Mouse (Mus musculus) spleen, adult 12 weeks (tissue): ENCODE data around the gene Slc4a1ap.
"Not testable (repeated sequence)": the region's sequence is repeated elsewhere in the genome, so short reads cannot be mapped to it uniquely, and the experiment has no call there.

Experiments used
- DNase-seq: peaks from one replicate; pipeline ENCODE4 v3.0.0; 2022; ENCODE audit warnings: low spot score

The Slc4a1ap gene

DNA sequence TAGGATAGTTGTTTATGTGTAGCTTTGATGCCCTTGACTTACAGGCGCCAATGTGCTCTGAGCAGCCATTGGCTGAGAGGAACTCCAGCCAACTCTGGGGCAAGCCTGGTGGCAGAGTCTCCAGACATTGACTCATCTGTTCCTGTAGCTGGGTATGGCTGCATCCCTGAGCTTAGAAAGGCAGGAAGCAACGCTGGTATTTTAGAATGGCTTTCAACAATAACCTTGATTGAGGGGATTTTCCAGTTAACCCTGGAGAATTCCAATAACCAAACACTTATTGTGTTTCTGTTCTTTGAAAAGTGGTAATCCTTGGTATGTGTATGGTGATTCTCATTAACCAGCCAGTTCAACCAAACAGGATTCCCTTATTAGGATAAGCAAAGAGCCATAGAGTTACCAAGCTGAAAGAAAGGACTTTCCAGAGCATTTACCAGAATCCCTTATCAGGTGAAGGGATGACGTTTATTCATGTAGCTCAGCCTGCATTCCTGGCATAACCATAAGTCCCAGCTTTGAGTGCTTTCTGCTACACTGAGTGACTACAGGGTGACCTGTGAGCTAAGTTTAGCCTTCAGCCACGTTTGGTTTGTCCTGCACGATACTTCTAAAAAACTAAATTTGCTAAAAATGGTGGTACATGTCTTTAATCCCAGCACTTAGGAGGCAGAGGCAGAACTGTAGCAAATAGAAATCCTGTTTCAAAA, 41.3 kb downstream of the Slc4a1ap start:
- DNase-seq = no peak

DNA sequence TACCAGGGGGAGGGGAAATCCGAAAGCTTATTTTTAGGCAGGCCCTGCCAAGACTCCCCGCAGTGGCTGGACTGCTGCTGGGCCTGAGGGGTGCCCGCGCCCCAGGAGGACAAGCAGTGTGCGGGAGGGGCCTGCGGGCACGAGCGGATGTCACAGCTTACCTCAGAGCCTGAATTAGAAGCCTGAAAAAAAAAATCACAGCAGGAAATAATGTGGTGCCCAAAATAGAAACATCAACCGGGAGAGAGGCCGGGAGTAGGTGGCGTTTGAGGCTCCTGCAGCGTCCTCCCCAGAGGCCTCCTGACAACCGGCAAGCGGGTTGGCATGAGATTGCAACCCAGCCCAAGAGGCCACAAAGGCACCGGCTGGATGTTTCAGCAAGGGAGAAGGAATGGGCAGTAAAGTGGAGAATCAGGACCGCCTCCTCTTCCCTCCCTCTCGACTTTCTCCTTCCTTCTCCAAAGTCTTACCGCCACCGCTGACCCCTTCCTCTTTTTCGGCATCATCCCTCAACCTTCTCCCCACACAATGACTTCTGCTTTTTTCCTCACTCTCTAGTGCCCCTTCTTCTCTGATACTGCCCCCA, 44.3 kb downstream of the Slc4a1ap start:
- no peak for DNase-seq

DNA sequence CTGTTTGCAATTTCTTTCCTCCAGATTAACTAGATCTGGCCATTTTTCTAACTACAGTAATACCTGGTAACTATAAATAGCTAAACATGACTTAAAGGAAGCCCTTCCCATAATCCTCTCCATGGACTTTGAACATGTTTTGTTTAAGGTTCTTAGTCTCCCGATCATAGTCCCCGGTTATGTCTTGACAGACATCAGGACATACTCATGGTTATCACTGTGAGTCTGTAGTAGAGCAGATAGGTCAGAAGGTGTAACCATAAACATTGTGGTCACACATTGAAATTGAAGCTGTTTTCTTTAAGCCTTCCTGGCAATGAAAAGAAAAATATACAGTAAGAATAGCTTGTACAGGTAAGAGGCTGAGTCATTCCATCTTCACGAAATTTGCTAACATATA, 46.9 kb downstream of the Slc4a1ap start:
- DNase-seq = no peak

DNA sequence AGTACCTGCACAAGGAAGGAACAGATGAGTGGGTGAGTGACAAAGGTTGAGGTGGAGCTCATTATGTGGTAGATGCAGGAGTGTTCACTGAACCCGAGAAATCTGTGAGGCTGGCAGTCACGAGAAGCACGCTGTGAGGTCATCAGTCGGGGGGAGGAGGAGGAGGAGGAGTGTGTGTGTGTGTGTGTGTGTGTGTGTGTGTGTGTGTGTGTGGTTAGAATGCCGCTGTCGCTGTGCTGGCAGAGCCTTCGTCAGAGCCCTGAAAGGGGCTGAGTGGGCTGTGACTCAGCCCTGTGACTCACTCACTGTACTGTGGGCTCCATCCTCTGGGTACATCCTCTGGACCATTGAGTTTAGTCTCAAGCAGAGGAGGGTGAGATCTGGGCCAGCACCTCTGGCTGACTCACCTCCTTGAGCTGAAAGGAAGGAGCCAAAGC, 49.8 kb downstream of the Slc4a1ap start:
- DNase-seq = no peak

DNA sequence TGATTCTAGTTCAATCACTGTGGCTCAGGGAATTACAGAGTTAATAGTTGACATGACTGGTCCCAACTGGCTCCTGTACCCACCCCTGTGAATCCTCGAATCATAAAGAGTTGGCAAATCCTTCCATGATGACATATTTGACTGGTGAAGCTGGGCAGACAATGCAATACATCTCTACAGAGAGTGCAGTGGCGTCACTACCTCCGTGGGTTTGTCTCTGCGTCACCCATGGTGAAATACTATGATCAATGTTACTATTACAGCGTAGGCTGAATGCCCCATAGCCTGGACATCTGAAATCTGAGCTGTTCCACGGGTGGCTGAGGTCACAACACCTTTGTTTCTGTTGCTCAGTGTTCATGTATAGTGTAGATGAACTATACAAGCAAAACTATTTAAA, 54.5 kb downstream of the Slc4a1ap start:
- no peak for DNase-seq

DNA sequence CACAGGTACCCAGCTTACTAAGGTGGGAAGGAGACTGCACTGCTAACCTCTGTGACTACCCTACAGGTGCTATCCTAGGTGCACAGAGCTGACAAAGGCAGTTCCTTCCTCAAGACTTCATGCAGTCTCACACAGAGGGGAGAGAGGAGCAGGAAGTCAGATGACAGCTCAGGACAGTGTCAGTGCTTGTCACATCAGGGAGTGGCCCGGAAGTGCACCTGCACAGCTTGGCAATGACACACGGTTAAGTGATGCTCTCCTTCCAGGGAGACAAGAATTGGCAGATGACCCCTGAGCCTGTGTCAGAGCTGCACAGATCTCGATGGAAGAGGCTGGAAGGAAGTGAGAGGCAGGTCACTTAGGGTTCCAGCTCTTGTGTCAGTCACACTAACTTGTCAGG, 55.1 kb downstream of the Slc4a1ap start:
- no peak for DNase-seq

DNA sequence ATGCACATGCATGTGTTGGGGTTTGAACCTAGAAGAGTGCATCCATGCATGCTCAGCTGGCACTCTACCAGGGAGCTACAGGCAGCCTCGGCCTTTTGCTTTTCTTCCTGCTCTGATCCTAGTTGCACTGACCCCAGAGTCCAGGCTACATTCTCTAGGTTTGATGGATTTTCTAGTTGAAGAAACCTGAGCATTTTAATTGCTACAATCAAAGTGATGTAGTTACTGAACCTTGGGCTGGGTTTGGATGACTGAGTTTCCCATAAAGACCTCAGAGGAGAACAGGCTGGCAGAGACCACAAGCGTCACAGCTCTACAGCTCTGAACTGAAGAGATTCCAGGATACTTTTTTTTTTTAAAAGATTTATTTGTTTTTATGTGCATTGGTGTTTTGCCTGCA, 56.5 kb downstream of the Slc4a1ap start:
- no peak for DNase-seq

DNA sequence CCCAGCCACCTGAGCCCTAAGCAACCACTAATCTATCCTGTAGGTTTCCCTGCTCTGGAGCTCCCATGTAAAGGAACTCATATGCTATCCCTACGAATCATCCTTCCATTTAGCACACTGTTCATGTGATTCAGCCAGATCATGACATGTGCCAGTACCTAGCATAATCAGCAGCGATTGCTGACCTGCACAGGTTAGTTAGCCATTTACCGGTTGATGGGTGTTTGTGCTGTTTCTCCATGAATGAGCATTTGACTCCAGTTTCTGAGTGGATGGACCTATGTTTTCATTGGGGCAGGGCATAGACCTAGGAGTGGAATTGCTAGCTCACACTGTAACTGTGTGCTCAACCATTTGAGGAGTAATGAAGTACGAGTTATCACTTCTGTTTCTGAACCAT, 58.7 kb downstream of the Slc4a1ap start:
- no peak for DNase-seq

DNA sequence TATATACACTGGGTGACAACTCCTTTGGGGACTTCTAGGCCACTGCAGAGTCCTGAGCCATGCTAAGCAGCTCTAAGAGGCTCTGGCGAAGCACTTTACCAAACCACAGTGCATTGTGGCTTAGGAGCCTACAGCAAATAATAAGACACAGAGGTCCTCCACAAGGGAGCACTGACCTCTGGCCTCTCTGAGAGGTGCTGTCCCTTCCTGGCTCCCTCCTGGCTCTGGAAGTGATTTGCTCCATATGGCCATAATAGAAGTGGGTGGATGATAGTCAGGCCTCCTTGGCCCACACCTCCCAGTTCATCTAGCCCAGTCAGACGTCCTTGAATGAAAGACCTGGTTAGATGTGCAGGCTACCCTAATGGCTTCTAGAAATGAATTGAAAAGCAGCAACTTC, 61.2 kb downstream of the Slc4a1ap start:
- DNase-seq = no peak

DNA sequence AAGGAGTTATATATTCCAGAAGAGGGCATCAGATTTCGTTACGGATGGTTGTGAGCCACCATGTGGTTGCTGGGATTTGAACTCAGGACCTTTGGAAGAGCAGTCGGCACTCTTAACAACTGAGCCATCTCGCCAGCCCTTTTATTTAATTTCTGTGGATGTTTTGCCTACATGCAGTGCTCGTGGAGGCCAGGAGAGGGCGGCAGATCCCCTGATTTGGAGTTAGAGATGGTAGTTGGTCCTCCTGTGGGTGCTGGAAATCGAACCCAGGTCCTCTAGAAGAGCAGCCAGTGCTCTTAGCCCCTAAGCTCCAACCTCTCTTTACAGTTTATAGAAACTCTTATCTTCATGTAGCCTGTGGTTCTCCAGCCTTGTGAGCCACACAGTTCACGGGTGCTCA, 61.9 kb downstream of the Slc4a1ap start:
- DNase-seq = not testable (repeated sequence)

DNA sequence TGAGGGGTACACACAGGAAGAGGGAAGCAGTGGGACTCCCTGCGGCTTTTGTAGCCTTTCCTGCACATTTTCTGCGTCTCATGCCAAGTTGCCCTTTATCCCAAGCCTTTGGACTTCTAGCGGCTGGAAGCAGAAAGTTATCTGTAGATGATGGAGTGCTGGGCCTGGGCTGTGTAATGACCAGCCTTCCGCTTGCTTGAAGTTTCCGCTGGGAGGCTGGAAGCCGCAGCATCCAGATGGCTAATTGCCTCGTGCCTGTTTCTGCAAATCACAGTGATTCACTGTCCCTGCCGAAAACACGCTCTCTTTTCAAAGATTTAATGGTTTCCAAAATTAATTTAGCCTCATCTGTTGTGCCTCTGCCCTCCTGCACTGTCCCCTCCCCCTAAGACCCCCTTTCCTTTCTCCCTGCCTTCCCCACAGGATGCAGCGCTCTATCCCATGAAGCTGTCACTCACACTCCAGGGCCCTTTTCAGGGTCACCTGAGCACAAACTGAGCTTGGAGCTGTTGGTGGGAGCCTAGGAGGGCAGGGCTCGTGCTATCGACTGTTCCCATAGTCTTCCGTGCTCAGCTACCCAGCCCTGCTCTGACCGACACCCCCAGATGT, 63.0 kb downstream of the Slc4a1ap start:
- no peak for DNase-seq

DNA sequence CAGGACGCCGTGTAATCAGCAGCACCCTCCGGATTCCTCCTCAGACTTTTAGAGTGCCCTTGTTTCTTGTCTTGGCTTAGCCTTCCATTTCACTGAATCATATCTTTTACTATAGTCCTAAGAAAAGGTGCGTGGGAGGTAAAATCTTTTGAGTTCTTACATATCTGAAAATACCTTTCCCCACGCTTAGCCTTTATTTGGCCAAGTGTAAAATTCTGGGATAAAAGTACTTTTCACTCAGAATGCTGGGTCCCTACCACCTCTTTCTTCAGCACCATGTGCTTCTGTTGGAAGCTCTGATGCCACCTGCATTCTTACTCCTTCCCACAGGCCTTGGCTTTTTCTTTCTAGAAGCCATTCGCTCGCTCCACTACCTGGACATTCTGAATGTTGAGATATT, 64.3 kb downstream of the Slc4a1ap start:
- DNase-seq = no peak

DNA sequence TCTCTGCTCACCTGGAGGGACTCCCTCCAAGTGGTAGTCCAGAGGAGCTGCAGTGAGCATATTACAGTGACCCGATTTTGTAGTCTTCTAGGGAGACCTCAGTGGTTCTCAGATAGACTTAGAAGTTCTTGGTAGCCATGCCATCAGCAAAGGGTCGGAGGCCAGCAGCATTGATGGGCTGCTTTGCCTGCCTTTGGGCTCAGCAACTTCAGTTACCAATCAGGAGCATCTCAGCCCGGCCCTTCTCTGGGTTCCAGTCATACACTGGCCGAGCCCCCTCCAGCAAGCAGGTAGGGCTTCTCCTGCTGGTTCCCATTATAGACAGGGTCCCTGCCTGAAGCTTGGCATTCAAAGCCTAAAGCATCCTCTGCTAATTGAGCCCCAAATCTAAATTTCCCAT, 69.1 kb downstream of the Slc4a1ap start:
- DNase-seq = no peak

DNA sequence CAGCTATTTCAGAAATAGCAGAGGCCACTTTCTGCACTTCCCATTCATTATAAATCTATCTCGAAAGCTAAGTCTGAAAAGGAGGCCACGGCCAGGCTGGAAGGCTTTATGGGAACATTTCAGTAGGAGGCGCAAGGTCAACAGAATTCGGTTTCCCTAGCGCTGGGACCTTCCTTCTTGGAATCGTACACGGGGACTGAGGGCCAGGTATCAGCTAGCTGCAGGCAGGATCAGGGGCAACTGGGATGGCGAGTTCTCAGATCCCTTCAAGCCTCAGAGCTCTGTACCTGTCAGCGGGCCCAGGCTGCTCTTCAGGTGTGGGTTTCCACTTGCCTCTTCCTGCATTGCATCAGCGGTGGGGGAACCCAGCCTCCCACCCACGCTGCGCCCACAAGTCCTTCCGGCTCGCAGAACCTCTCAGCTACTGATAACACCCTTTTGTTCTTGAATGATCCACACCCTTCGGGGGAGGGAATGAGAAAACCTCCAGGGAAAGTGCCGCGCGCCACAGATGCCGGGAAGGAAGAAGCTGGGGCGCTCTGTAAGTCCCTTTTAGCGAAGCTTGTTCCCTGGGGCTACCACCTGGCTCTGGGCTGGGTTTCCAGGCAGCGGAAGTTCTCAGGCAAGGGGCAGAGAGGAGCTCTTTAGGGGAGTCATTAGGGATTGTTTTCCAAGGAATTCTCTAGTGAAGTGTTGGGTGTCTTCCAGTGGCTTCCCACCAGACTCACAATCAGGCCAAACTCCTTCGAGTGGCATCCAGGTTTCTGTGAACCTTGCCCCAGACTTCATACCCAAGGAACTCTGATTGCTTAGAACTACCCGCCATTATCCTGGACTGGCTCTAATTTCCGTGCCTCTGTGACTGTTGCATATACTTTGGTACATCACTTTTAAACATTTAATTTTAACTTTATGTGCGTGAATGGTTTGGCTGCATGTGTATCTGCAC, 70.0 kb downstream of the Slc4a1ap start, which contains the start of gene Mrpl33:
Mrpl33 (plus strand) TSS at position 455 of the 949 bp plus-strand sequence.
- DNase-seq = peak; percentile 36

DNA sequence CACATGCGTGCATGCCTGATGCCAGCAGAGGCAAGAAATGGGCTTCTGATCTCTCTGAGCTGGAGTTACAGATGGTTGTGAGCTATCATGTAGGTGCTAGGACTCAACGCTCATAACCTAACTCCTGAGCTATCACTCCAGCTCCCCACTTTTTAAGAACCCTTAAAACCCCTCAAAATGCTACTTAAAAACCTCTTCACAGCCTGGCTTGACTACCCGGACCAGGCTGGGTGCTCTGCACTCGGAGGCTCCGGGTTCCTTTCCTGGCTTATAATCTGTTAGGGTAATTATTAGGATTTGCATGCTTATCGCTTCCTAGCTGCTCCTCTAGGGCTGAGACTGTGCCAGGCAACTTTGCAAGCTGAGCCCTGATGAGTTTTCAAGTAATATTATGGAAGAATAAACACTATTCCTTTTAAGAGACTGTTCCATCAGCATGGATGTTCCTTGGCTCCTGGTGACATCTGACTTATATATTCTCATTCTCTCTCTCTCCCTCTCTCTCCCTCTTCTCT, 70.7 kb downstream of the Slc4a1ap start:
- no peak for DNase-seq

DNA sequence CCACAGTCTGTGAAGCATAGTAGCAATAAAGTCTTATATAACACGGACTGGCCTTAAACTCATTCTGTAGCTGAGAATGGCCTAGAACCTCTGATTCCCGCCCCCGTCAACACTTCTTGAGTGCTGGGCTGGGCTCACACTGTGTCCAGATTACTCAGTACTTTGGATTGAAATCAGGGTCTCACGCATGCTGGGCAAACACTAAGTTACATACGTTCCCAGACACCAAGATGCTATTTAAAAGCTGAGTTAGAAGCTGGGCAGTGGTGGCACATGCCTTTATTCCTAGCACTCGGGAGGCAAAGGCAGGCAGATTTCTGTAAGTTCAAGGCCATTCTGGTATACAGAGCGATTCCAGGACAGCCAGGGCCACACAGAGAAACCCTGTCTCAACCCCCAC, 71.3 kb downstream of the Slc4a1ap start:
- no peak for DNase-seq

DNA sequence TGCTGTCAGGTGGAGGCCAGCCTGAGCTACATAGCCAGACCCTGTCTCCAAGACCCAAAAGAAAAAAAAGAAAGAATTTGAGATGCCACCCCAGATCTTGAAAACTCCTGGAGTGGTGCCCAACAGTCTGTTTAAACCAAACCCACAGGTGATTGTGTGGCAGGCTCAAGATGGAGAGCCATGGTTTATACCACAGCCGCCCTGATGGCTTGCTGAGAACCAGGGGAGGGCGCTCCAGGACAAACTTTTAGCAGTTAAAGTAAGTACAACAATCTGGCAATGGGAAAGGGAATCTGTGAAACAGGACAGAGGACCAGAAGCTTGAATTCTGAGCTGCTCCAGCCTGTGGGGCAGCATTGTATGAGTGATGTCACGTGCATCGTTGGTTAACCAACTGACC, 71.8 kb downstream of the Slc4a1ap start:
- no peak for DNase-seq

DNA sequence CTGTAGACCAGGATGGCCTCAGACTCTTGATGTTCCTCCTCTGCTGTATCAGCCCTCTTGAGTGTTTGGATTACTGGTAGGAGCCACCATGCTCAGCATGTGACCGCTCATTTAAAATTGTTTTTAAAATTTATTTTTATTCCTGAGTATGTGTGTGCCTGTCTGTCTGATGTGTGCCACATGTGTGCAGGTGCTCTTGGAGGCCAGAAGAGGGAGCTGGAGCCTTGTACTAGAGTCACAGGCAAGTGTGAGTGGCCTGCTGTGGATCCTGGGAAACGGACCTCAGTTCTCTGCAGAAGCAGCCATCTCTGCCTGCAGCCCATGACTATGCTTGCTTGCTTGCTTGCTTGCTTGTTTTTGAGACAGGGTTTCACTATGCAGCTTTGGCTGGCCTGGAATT, 72.4 kb downstream of the Slc4a1ap start:
- DNase-seq = no peak

DNA sequence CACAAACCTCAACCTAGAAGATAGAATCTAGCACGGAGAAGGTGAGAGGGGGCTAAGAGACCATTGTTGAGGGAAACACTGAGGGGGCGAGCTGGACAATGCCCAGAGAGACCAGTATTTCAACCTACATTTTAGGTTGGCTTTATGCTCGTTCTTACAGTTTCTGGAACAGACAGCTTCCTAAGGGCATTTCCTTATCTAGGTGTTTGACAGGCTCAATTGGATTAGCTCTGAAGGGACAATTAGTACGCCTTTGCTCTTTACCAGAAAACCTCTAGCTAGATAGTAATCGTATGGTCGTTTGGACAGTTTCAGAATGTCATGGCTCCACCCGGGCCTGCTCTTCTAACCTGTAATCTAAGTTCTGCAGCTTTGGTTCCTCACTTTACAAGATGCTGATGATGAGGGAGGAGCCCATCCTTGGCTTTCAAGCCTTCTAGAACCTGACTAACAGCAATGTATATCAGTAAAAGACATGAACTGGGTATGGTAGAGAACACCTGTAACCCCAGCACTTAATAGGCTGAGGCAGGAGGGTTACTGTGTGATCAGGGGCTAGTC, 74.4 kb downstream of the Slc4a1ap start:
- DNase-seq = no peak

DNA sequence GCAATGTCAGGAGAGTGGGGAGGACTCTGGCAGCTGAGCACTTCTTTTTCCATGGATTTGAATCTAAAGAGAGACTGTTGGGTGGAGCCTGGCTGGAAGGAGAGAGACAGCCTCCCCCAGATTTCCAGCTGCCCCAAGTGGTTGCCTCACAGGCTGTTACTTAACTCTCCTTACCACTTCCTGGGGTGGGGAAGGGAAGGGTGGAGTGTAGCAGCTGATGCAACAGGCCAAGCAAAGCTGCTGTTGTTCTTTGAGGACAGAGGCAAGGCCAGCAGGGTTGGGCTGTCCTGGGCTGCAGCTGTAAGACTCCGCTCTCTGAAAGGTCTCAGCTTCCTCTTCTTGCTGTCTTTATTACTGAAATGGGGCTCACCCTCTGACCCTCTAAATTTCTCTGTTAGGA, 75.6 kb downstream of the Slc4a1ap start:
- peak; percentile 23 for DNase-seq

DNA sequence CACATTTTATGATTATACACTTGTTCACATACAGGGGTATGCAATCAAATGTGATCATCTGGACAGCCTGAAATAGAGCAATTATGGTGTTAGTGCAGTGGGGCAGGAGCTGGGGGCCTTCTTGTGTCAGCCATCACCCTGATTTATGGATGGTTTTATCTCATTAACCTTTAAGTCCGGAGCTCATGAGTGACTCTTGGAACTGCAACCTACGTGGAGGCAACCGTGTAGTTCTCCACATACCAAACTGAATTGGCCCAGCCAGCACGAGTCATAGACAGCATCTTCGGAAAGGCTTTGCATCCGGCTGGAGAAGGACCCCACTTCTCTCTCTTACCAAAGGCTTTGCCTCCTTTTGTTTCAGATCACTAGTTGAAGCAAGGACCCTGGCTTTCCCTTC, 77.0 kb downstream of the Slc4a1ap start:
- no peak for DNase-seq

DNA sequence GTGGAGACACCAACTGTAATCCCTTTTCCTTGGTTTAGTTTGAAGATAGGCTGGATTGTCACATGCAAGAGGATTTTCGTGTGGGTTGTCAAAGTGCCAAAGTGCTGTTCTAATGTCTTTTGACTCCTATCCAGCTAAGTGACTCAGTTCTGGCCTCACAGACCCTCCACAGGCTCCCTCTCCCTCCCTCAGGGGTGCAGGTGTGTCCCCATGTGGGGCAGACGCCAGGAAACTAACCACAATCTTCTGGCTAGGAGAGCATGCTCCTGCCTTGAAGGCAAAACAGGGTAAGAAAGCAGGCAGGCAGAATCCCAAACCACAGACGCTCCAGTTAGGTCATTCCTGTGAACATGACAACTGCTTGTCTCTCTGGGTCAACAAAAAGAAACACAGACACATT, 79.4 kb downstream of the Slc4a1ap start:
- no peak for DNase-seq
